Mouse (Mus musculus) ES-E14 (cell line): Measurements from ENCODE around the gene Rp9.

ENCODE experiments used
- HCFC1 ChIP-seq: IDR thresholded peaks from 2 replicates; pipeline ENCODE4 v1.6.1; 2012; ENCODE audit warnings: low read length, inconsistent platforms, borderline replicate concordance; ENCODE audit not compliant: insufficient read depth
- MAFK ChIP-seq: IDR thresholded peaks from 2 replicates; pipeline ENCODE4 v1.6.1; 2014; ENCODE audit warnings: mild to moderate bottlenecking, low read depth, low read length, inconsistent platforms; ENCODE audit not compliant: insufficient read depth
- ZC3H11A ChIP-seq: IDR thresholded peaks from 2 replicates; pipeline ENCODE4 v1.6.1; 2012; ENCODE audit warnings: low read depth, mild to moderate bottlenecking, inconsistent platforms, low read length, borderline replicate concordance
- ZNF384 ChIP-seq: IDR thresholded peaks from 2 replicates; pipeline ENCODE4 v1.6.1; 2012; ENCODE audit warnings: low read depth, low read length, inconsistent platforms

- TF ChIP-seq HCFC1 (no peak), MAFK (no peak), ZNF384 (no peak), ZC3H11A (no peak)
These were observed 24.8 kb upstream of the Rp9 start for GRCm38 (mm10) chr9:22494203-22494807.
